Mouse (Mus musculus): Measurements from ENCODE around the gene Gm3776. TPM values are rescaled to one million over a fixed set of nuclear protein-coding genes. Genes with fewer than 3 reads are reported as not detected.
"Not testable (repeated sequence)": the region's sequence is repeated elsewhere in the genome, so short reads cannot be mapped to it uniquely, and the experiment has no call there.

The Gm3776 gene
- 0.07 TPM for polyA plus RNA-seq (2012; fragmentation: generic; extraction: Trizol)

- not testable (repeated sequence) for H3K27me3 ChIP-seq (ENCODE audit: control insufficient read depth, insufficient read depth, insufficient read length); H3K79me2 ChIP-seq (ENCODE audit: control insufficient read depth, insufficient read depth); H3K36me3 ChIP-seq (ENCODE audit: control insufficient read depth, insufficient read depth); H3K4me3 ChIP-seq; H3ac ChIP-seq (ENCODE audit: control insufficient read depth, insufficient read length)
- peak within 1 kb of the TSS; percentile 3 for H3K4me2 ChIP-seq (ENCODE audit: low read depth)
These were observed at the start of gene Gm3776 for GRCm38 (mm10) chr9:78256914-78257313. TSS of gene Gm3776 (plus strand) at chr9:78257129.

- Histone ChIP-seq H3K4me2 (ENCODE audit: low read depth) (no peak overlapping the region), H3ac (ENCODE audit: control insufficient read depth, insufficient read length) (no peak overlapping the region), H3K4me3 (no peak overlapping the region), H3K79me2 (ENCODE audit: control insufficient read depth, insufficient read depth) (no peaks in the 10 kb centered on the region), H3K27me3 (ENCODE audit: control insufficient read depth, insufficient read depth, insufficient read length) (no peaks in the 10 kb centered on the region), H3K36me3 (ENCODE audit: control insufficient read depth, insufficient read depth) (no peaks in the 10 kb centered on the region)
- TF ChIP-seq MYOG (IDR thresholded peaks at IDR 0.05; ENCODE audit: control insufficient read depth in 1 of 3, insufficient read depth in 1 of 3, insufficient read length in 2 of 3, low read depth in 2 of 3): no peak
- no peak for TF ChIP-seq TCF12 (IDR thresholded peaks at IDR 0.05; ENCODE audit: insufficient read depth, poor library complexity, severe bottlenecking)
- TF ChIP-seq MAX (IDR thresholded peaks at IDR 0.05; ENCODE audit: low read depth): no peak
- TF ChIP-seq E2F4 (IDR thresholded peaks at IDR 0.05; ENCODE audit: insufficient read depth): no peak
- TF ChIP-seq USF1 (IDR thresholded peaks at IDR 0.05; ENCODE audit: low read depth): no peak
- TF ChIP-seq POLR2A (IDR thresholded peaks at IDR 0.05; ENCODE audit: insufficient read length, low read depth): no peak
- no peak for TF ChIP-seq CEBPB (IDR thresholded peaks at IDR 0.05; ENCODE audit: insufficient read depth, poor library complexity, severe bottlenecking)
- TF ChIP-seq POLR2AphosphoS2 (IDR thresholded peaks at IDR 0.05; ENCODE audit: insufficient read length, low read depth): no peak
- no peak for TF ChIP-seq MYOD1 (IDR thresholded peaks at IDR 0.05; ENCODE audit: control insufficient read depth in 1 of 3, insufficient read length in 2 of 3, low read depth in 2 of 3)
- no peak for TF ChIP-seq SRF (IDR thresholded peaks at IDR 0.05; ENCODE audit: control insufficient read depth, insufficient read length, low read depth)
- no peak for TF ChIP-seq TCF3 (IDR thresholded peaks at IDR 0.05; ENCODE audit: insufficient read length, low read depth)
These were observed 48.0 kb upstream of the Gm3776 start for GRCm38 (mm10) chr9:78208956-78209355.

GRCm38 (mm10) chr9:78210079-78210478, 46.9 kb upstream of the Gm3776 start:
- H3K27me3 ChIP-seq (ENCODE audit: control insufficient read depth, insufficient read depth, insufficient read length): no peaks in the 10 kb centered on the region
- H3K4me3 ChIP-seq: no peak overlapping the region
- no peaks in the 10 kb centered on the region for H3K36me3 ChIP-seq (ENCODE audit: control insufficient read depth, insufficient read depth)
- TF ChIP-seq REST (IDR thresholded peaks at IDR 0.05; ENCODE audit: insufficient read depth, insufficient read length) (no peak), POLR2A (IDR thresholded peaks at IDR 0.05; ENCODE audit: insufficient read length, low read depth) (no peak)
- H3K4me2 ChIP-seq (ENCODE audit: low read depth): no peak overlapping the region
- H3K79me2 ChIP-seq (ENCODE audit: control insufficient read depth, insufficient read depth): no peaks in the 10 kb centered on the region
- no peak overlapping the region for H3ac ChIP-seq (ENCODE audit: control insufficient read depth, insufficient read length)

GRCm38 (mm10) chr9:78210821-78211220, 46.1 kb upstream of the Gm3776 start:
- no peak overlapping the region for H3K4me3 ChIP-seq
- no peaks in the 10 kb centered on the region for H3K79me2 ChIP-seq (ENCODE audit: control insufficient read depth, insufficient read depth)
- H3ac ChIP-seq (ENCODE audit: control insufficient read depth, insufficient read length): no peak overlapping the region
- no peak overlapping the region for H3K4me2 ChIP-seq (ENCODE audit: low read depth)
- H3K36me3 ChIP-seq (ENCODE audit: control insufficient read depth, insufficient read depth): no peaks in the 10 kb centered on the region
- TF ChIP-seq MAX (IDR thresholded peaks at IDR 0.05; ENCODE audit: low read depth): no peak
- TF ChIP-seq REST (IDR thresholded peaks at IDR 0.05; ENCODE audit: insufficient read depth, insufficient read length): no peak
- TF ChIP-seq POLR2AphosphoS2 (IDR thresholded peaks at IDR 0.05; ENCODE audit: insufficient read length, low read depth): no peak
- TF ChIP-seq TCF3 (IDR thresholded peaks at IDR 0.05; ENCODE audit: insufficient read length, low read depth): no peak
- TF ChIP-seq POLR2A (IDR thresholded peaks at IDR 0.05; ENCODE audit: insufficient read length, low read depth): no peak
- TF ChIP-seq CEBPB (IDR thresholded peaks at IDR 0.05; ENCODE audit: insufficient read depth, poor library complexity, severe bottlenecking): no peak
- no peak for TF ChIP-seq USF1 (IDR thresholded peaks at IDR 0.05; ENCODE audit: low read depth)
- no peak for TF ChIP-seq TCF12 (IDR thresholded peaks at IDR 0.05; ENCODE audit: insufficient read depth, poor library complexity, severe bottlenecking)
- TF ChIP-seq SRF (IDR thresholded peaks at IDR 0.05; ENCODE audit: control insufficient read depth, insufficient read length, low read depth): no peak
- no peak for TF ChIP-seq MYOD1 (IDR thresholded peaks at IDR 0.05; ENCODE audit: control insufficient read depth in 1 of 3, insufficient read length in 2 of 3, low read depth in 2 of 3)
- TF ChIP-seq MYOG (IDR thresholded peaks at IDR 0.05; ENCODE audit: control insufficient read depth in 1 of 3, insufficient read depth in 1 of 3, insufficient read length in 2 of 3, low read depth in 2 of 3): no peak
- TF ChIP-seq E2F4 (IDR thresholded peaks at IDR 0.05; ENCODE audit: insufficient read depth): no peak
- no peaks in the 10 kb centered on the region for H3K27me3 ChIP-seq (ENCODE audit: control insufficient read depth, insufficient read depth, insufficient read length)

GRCm38 (mm10) chr9:78211521-78211920, 45.4 kb upstream of the Gm3776 start:
- no peaks in the 10 kb centered on the region for H3K36me3 ChIP-seq (ENCODE audit: control insufficient read depth, insufficient read depth)
- no peaks in the 10 kb centered on the region for H3K79me2 ChIP-seq (ENCODE audit: control insufficient read depth, insufficient read depth)
- no peak for TF ChIP-seq MYOG (IDR thresholded peaks at IDR 0.05; ENCODE audit: control insufficient read depth in 1 of 3, insufficient read depth in 1 of 3, insufficient read length in 2 of 3, low read depth in 2 of 3)
- no peak for TF ChIP-seq CEBPB (IDR thresholded peaks at IDR 0.05; ENCODE audit: insufficient read depth, poor library complexity, severe bottlenecking)

More at GRCm38 (mm10) chr9:78211521-78211920, 45.4 kb upstream of the Gm3776 start:
- no peak overlapping the region for H3K4me2 ChIP-seq (ENCODE audit: low read depth)
- H3ac ChIP-seq (ENCODE audit: control insufficient read depth, insufficient read length): no peak overlapping the region
- no peak overlapping the region for H3K4me3 ChIP-seq
- no peaks in the 10 kb centered on the region for H3K27me3 ChIP-seq (ENCODE audit: control insufficient read depth, insufficient read depth, insufficient read length)

All from myocyte (in vitro differentiated cells).